Mouse (Mus musculus) T-cell, adult 2 months (primary cell): ENCODE results near the gene Trpm5.
A peak's percentile ranks its signal among the peaks of the same experiment; 100 is the strongest.

Experiments used
- DNase-seq: peaks from one replicate; pipeline ENCODE4 v3.0.0; 2022; ENCODE audit warnings: low spot score

Gene Trpm5

GRCm38 (mm10) chr7:143105258-143105897, 10.9 kb upstream of the Trpm5 start:
- no peak for DNase-seq

GRCm38 (mm10) chr7:143100759-143101158, 6.3 kb upstream of the Trpm5 start:
- no peak for DNase-seq

- no peak for DNase-seq
Measured at GRCm38 (mm10) chr7:143095554-143095907, 1.1 kb upstream of the Trpm5 start.

- no peak for DNase-seq
Measured at GRCm38 (mm10) chr7:143093847-143094246, 595 bp downstream of the Trpm5 start.

GRCm38 (mm10) chr7:143087070-143087579, 7.3 kb downstream of the Trpm5 start:
- no peak for DNase-seq

- peak; percentile 51 for DNase-seq
Measured at GRCm38 (mm10) chr7:143086366-143086765, 8.1 kb downstream of the Trpm5 start.

GRCm38 (mm10) chr7:143083708-143084107, 10.7 kb downstream of the Trpm5 start:
- no peak for DNase-seq

- no peak for DNase-seq
Measured at GRCm38 (mm10) chr7:143082024-143082423, 12.4 kb downstream of the Trpm5 start.

- no peak for DNase-seq
Measured at GRCm38 (mm10) chr7:143077351-143077750, 17.1 kb downstream of the Trpm5 start.

- no peak for DNase-seq
Measured at GRCm38 (mm10) chr7:143075394-143075793, 19.0 kb downstream of the Trpm5 start.

- DNase-seq, result peak; percentile 30
Measured at GRCm38 (mm10) chr7:143073086-143073485, 21.4 kb downstream of the Trpm5 start.

GRCm38 (mm10) chr7:143072605-143073004, 21.8 kb downstream of the Trpm5 start:
- DNase-seq, result no peak

- DNase-seq, result no peak
Measured at GRCm38 (mm10) chr7:143070506-143071070, 23.9 kb downstream of the Trpm5 start.

GRCm38 (mm10) chr7:143069751-143070400, 24.6 kb downstream of the Trpm5 start:
- no peak for DNase-seq

- DNase-seq, result peak; percentile 99
Measured at GRCm38 (mm10) chr7:143068882-143069591, 25.4 kb downstream of the Trpm5 start, which contains the start of gene Tssc4. Gene Tssc4 (plus strand): TSS chr7:143069249.

GRCm38 (mm10) chr7:143068316-143068881, 26.0 kb downstream of the Trpm5 start:
- peak; percentile 6 for DNase-seq

- no peak for DNase-seq
Measured at GRCm38 (mm10) chr7:143067897-143068296, 26.5 kb downstream of the Trpm5 start.

GRCm38 (mm10) chr7:143067469-143067868, 27.0 kb downstream of the Trpm5 start:
- no peak for DNase-seq

- no peak for DNase-seq
Measured at GRCm38 (mm10) chr7:143065692-143066091, 28.8 kb downstream of the Trpm5 start.

- DNase-seq, result no peak
Measured at GRCm38 (mm10) chr7:143064226-143064625, 30.2 kb downstream of the Trpm5 start.

- no peak for DNase-seq
Measured at GRCm38 (mm10) chr7:143062704-143063103, 31.7 kb downstream of the Trpm5 start.

GRCm38 (mm10) chr7:143059202-143059870, 35.1 kb downstream of the Trpm5 start:
- no peak for DNase-seq
